Mouse (Mus musculus): ENCODE data around the gene Pde6h. TPM values are rescaled to one million over a fixed set of nuclear protein-coding genes. Genes with fewer than 3 reads are reported as not detected.
A peak's percentile ranks its signal among the peaks of the same experiment; 100 is the strongest.

Pde6h gene
- polyA plus RNA-seq, 1 experiment: 0.42 TPM

DNA sequence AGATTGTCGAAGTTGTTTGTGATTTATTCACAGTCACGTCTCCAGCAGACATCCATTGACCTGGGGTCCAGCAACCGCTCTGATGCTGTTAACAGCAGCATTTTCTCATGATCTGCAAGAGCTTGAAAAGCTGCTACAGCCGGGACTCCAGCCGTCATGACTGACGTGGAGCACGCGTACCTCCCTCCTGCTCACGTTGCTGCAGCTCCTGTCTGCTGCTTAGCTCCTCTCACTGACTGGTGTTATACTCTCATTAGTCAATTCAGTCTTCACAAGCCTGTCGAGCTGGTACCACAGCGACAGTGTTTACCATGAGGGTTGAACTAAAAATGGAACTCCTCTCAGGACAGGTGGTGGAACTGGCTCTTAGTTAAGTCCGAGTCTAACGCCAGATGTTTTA is 62.4 kb downstream of the Pde6h start:
- 76% methylated on average over 13 of the region's 13 CpGs for WGBS
- TF ChIP-seq POLR2A (IDR thresholded peaks at IDR 0.05; ENCODE audit: borderline replicate concordance, control insufficient read depth, low read depth, low read length) (no peak), CTCF (IDR thresholded peaks at IDR 0.05; ENCODE audit: control insufficient read depth, insufficient read depth, low read length) (no peak)
- H3K4me3 ChIP-seq (replicated peaks; ENCODE audit: control insufficient read depth, low read depth, low read length): no peak overlapping the region

GRCm38 (mm10) chr6:136986718-136987117 is 63.1 kb downstream of the Pde6h start:
- no peaks in the 10 kb centered on the region for H3K4me1 ChIP-seq (ENCODE audit: control insufficient read depth, insufficient read depth, low read length)
- TF ChIP-seq CTCF (IDR thresholded peaks at IDR 0.05; ENCODE audit: control insufficient read depth, insufficient read depth, low read length): no peak
- no peak for TF ChIP-seq POLR2A (IDR thresholded peaks at IDR 0.05; ENCODE audit: borderline replicate concordance, control insufficient read depth, low read depth, low read length)
- 75% methylated on average over 11 of the region's 11 CpGs for WGBS
- H3K27ac ChIP-seq (ENCODE audit: control insufficient read depth, insufficient read depth, low read depth, low read length, poor library complexity): no peak overlapping the region
- H3K4me3 ChIP-seq (replicated peaks; ENCODE audit: control insufficient read depth, low read depth, low read length): no peak overlapping the region

More for the DNA sequence above, 62.4 kb downstream of the Pde6h start:
- no peak overlapping the region for H3K27ac ChIP-seq (ENCODE audit: control insufficient read depth, insufficient read depth, low read depth, low read length, poor library complexity)
- no peaks in the 10 kb centered on the region for H3K4me1 ChIP-seq (ENCODE audit: control insufficient read depth, insufficient read depth, low read length)

- Histone ChIP-seq H3K4me1 (ENCODE audit: control insufficient read depth, insufficient read depth, low read length) (no peaks in the 10 kb centered on the region), H3K4me3 (replicated peaks; ENCODE audit: control insufficient read depth, low read depth, low read length) (no peak overlapping the region), H3K27ac (ENCODE audit: control insufficient read depth, insufficient read depth, low read depth, low read length, poor library complexity) (no peak overlapping the region)
- WGBS: 36% methylated on average over 7 of the region's 7 CpGs
- TF ChIP-seq CTCF (IDR thresholded peaks at IDR 0.05; ENCODE audit: control insufficient read depth, insufficient read depth, low read length): no peak
- no peak for TF ChIP-seq POLR2A (IDR thresholded peaks at IDR 0.05; ENCODE audit: borderline replicate concordance, control insufficient read depth, low read depth, low read length)
Observed at GRCm38 (mm10) chr6:136988536-136989060, 65.0 kb downstream of the Pde6h start.

DNA sequence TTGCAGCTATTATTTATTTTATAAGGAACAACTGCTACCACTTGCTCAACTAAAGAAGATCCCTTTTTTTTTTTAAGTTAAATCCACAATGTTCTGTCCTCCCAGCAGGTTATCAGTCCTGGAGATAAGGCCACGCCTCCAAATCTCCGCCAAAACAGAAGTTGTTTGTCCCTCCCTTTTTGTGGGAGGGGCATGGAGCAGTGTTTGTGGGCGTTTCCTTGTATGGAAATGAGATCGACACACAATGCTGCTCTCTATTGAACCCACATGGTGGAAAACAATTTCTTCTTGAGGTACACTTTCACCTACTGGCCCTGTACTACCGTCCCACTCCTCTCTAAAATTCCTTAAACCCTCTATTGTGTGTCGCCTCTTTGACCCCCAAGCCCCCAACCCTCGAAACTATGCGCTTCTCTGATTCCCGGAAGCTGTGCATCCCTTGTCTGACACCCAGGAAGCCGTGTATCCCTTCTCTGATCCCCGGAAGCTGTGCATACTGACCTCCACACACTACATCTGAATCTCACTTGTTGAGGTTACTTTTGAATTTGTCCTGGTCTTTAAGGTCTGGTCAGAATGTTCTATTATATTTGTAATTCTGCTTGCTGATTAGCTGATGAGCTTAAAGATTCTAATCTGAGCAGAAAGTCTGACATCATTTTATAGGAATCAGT is 66.3 kb downstream of the Pde6h start:
- Histone ChIP-seq H3K4me1 (ENCODE audit: control insufficient read depth, insufficient read depth, low read length) (no peaks in the 10 kb centered on the region), H3K27ac (ENCODE audit: control insufficient read depth, insufficient read depth, low read depth, low read length, poor library complexity) (no peak overlapping the region), H3K4me3 (replicated peaks; ENCODE audit: control insufficient read depth, low read depth, low read length) (no peak overlapping the region)
- 76% methylated on average over 11 of the region's 11 CpGs for WGBS
- TF ChIP-seq CTCF (IDR thresholded peaks at IDR 0.05; ENCODE audit: control insufficient read depth, insufficient read depth, low read length): no peak
- no peak for TF ChIP-seq POLR2A (IDR thresholded peaks at IDR 0.05; ENCODE audit: borderline replicate concordance, control insufficient read depth, low read depth, low read length)

DNA sequence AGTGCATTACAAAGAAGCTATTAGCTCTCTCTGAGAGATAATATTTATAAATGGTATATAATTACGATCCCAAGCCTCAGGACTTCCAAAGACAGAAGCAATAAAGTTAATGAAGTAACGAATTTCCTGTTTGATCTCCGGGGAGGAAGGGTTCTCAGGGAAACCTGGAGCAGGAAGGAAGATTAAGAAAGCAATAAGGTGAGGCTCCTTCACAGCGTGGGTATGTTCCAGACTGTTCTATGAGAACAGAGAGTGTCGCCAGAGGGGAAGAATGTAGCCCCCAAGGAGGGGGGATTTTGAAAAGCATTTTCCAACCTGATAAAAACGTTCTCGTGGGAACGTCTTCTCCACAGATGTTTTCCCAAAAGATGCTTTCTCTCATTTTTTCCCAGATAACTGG is 66.9 kb downstream of the Pde6h start:
- TF ChIP-seq POLR2A (IDR thresholded peaks at IDR 0.05; ENCODE audit: borderline replicate concordance, control insufficient read depth, low read depth, low read length): no peak
- no peak for TF ChIP-seq CTCF (IDR thresholded peaks at IDR 0.05; ENCODE audit: control insufficient read depth, insufficient read depth, low read length)
- 54% methylated on average over 8 of the region's 8 CpGs for WGBS

DNA sequence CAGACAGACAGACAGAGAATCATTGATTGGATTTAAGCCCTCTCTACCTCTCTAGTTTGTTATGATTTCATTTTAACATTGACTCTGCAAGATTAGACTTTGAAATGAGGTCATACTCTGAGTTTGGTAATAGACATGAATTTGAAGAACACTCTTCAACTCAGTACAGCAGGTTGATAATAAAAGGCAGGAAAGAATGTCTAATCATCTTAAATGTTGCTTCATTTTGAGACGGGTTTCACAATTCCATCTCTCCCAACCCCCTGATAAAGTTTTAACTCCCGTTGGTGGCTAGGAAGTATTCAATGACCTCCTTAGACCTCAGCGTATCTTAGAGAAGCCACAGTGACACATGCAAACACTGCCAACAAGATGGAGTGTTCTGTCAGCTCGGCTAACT is 69.9 kb downstream of the Pde6h start:
- no peak overlapping the region for H3K27ac ChIP-seq (ENCODE audit: control insufficient read depth, insufficient read depth, low read depth, low read length, poor library complexity)
- WGBS: 38% methylated on average over 4 of the region's 4 CpGs
- TF ChIP-seq CTCF (IDR thresholded peaks at IDR 0.05; ENCODE audit: control insufficient read depth, insufficient read depth, low read length) (no peak), POLR2A (IDR thresholded peaks at IDR 0.05; ENCODE audit: borderline replicate concordance, control insufficient read depth, low read depth, low read length) (no peak)
- H3K4me1 ChIP-seq (ENCODE audit: control insufficient read depth, insufficient read depth, low read length): no peaks in the 10 kb centered on the region
- H3K4me3 ChIP-seq (replicated peaks; ENCODE audit: control insufficient read depth, low read depth, low read length): no peak overlapping the region

More for the DNA sequence above, 66.9 kb downstream of the Pde6h start:
- H3K27ac ChIP-seq (ENCODE audit: control insufficient read depth, insufficient read depth, low read depth, low read length, poor library complexity): no peak overlapping the region
- no peak overlapping the region for H3K4me3 ChIP-seq (replicated peaks; ENCODE audit: control insufficient read depth, low read depth, low read length)
- no peaks in the 10 kb centered on the region for H3K4me1 ChIP-seq (ENCODE audit: control insufficient read depth, insufficient read depth, low read length)

- TF ChIP-seq POLR2A (IDR thresholded peaks at IDR 0.05; ENCODE audit: borderline replicate concordance, control insufficient read depth, low read depth, low read length): no peak
- TF ChIP-seq CTCF (IDR thresholded peaks at IDR 0.05; ENCODE audit: control insufficient read depth, insufficient read depth, low read length): peak; percentile 29; the same call in 1 of the 2 replicates
- Histone ChIP-seq H3K4me1 (ENCODE audit: control insufficient read depth, insufficient read depth, low read length) (no peaks in the 10 kb centered on the region), H3K4me3 (replicated peaks; ENCODE audit: control insufficient read depth, low read depth, low read length) (no peak overlapping the region), H3K27ac (ENCODE audit: control insufficient read depth, insufficient read depth, low read depth, low read length, poor library complexity) (no peak overlapping the region)
- 75% methylated on average over 8 of the region's 8 CpGs for WGBS
Observed at GRCm38 (mm10) chr6:136995533-136995932, 71.9 kb downstream of the Pde6h start.

- 59% methylated on average over 5 of the region's 5 CpGs for WGBS
- TF ChIP-seq POLR2A (IDR thresholded peaks at IDR 0.05; ENCODE audit: borderline replicate concordance, control insufficient read depth, low read depth, low read length): no peak
- TF ChIP-seq CTCF (IDR thresholded peaks at IDR 0.05; ENCODE audit: control insufficient read depth, insufficient read depth, low read length): no peak
- Histone ChIP-seq H3K27ac (ENCODE audit: control insufficient read depth, insufficient read depth, low read depth, low read length, poor library complexity) (no peak overlapping the region), H3K4me1 (ENCODE audit: control insufficient read depth, insufficient read depth, low read length) (no peaks in the 10 kb centered on the region), H3K4me3 (replicated peaks; ENCODE audit: control insufficient read depth, low read depth, low read length) (no peak overlapping the region)
Observed at GRCm38 (mm10) chr6:136996336-136996735, 72.7 kb downstream of the Pde6h start.

Measured in bone marrow, adult 2 months (tissue).